Mouse (Mus musculus) brain, embryonic 14.5 days (tissue): ENCODE results near the gene Pnisr.

Experiments
- CTCF ChIP-seq: fragments of 200-500 bp; IDR thresholded peaks from 2 replicates; pipeline ENCODE4 v1.5.1; 2012; ENCODE audit warnings: inconsistent platforms, mild to moderate bottlenecking, moderate library complexity, borderline replicate concordance; ENCODE audit not compliant: insufficient read depth, insufficient read length; ENCODE audit errors: extremely low read depth
- POLR2A ChIP-seq: fragments of 200-500 bp; IDR thresholded peaks from 2 replicates; pipeline ENCODE4 v1.6.1; 2012; ENCODE audit warnings: mild to moderate bottlenecking, inconsistent platforms, borderline replicate concordance; ENCODE audit not compliant: poor library complexity, insufficient read depth, insufficient read length, severe bottlenecking; ENCODE audit errors: extremely low read depth

DNA sequence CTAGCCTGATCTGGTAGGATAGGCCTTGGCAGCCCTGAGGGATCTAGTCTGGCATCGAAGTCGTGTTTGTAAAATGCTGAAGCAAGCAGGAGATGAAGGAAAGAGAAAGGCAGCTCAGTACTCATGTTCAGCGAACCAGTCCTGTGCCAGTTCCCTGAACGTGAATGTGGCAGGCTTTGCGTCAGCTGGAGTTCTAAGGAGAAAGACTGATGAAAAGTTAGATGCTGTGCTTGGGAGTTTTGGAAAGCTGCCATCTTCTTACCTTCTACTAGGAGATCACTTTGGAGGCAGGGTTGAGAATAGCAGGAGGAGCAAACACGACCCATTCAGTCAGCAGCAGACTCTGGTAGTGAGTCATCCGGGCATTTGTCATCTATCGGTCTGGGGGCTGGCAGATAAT is 38.4 kb downstream of the Pnisr start:
- no peak for TF ChIP-seq CTCF
- no peak for TF ChIP-seq POLR2A
